Mouse (Mus musculus) layer of hippocampus, adult 2 months (tissue): ENCODE measurements around the gene Ptrh2. TPM values are rescaled to one million over a fixed set of nuclear protein-coding genes. Genes with fewer than 3 reads are reported as not detected.
A peak's percentile ranks its signal among the peaks of the same experiment; 100 is the strongest.

Experiments
- DNase-seq, 2 experiments: peaks; one replicate each; pipeline ENCODE4 v3.0.0; 2022; ENCODE audit warnings: low spot score in 2 of 2
- H3K27ac ChIP-seq: fragments of 200-600 bp; 2 replicates; pipeline ENCODE4 v1.8.1; 2022
- H3K4me3 ChIP-seq: fragments of 200-600 bp; 2 replicates; pipeline ENCODE4 v1.8.1; 2022; ENCODE audit warnings: mild to moderate bottlenecking
- CTCF ChIP-seq: fragments of 200-600 bp; conservative IDR thresholded peaks from 2 replicates; pipeline ENCODE4 v1.8.1; 2022; ENCODE audit warnings: antibody characterized with exemption, mild to moderate bottlenecking, moderate library complexity
- total RNA-seq, 2 experiments: library from RNA; stranded (reverse); gene quantifications; 2 replicates each; pipeline ENCODE4 v1.2.3; 2021

Gene Ptrh2
- total RNA-seq, 2 experiments from 2014 or later: 9.0 to 10.1 TPM

GRCm38 (mm10) chr11:86680729-86681128 is 3.1 kb upstream of the Ptrh2 start:
- no peak overlapping the region for H3K4me3 ChIP-seq
- DNase-seq: no peak
- TF ChIP-seq CTCF: no peak
- H3K27ac ChIP-seq: peak overlapping the region; percentile 43; the same call in 1 of the 2 replicates

- TF ChIP-seq CTCF: no peak
- no peak overlapping the region for H3K4me3 ChIP-seq
- peak overlapping the region; percentile 43; the same call in 1 of the 2 replicates for H3K27ac ChIP-seq
- no peak for DNase-seq
These were observed 2.4 kb upstream of the Ptrh2 start for GRCm38 (mm10) chr11:86681423-86681822.

GRCm38 (mm10) chr11:86682861-86683260 is 924 bp upstream of the Ptrh2 start:
- no peak for DNase-seq
- peak overlapping the region; percentile 98 for H3K4me3 ChIP-seq
- no peak for TF ChIP-seq CTCF
- peak overlapping the region; percentile 84 for H3K27ac ChIP-seq

GRCm38 (mm10) chr11:86684126-86685012 is 584 bp downstream of the Ptrh2 start:
- no peak for TF ChIP-seq CTCF
- H3K4me3 ChIP-seq: peak overlapping the region; percentile 98
- H3K27ac ChIP-seq: peak overlapping the region; percentile 84
- no peak for DNase-seq

GRCm38 (mm10) chr11:86685366-86685765 is 1.6 kb downstream of the Ptrh2 start:
- DNase-seq: no peak
- no peak overlapping the region for H3K27ac ChIP-seq
- no peak for TF ChIP-seq CTCF
- no peak overlapping the region for H3K4me3 ChIP-seq

GRCm38 (mm10) chr11:86690383-86690782 is 6.6 kb downstream of the Ptrh2 start:
- no peak overlapping the region for H3K4me3 ChIP-seq
- H3K27ac ChIP-seq: no peak overlapping the region
- no peak for TF ChIP-seq CTCF
- no peak for DNase-seq

GRCm38 (mm10) chr11:86691482-86691881 is 7.7 kb downstream of the Ptrh2 start:
- DNase-seq: no peak
- TF ChIP-seq CTCF: no peak
- Histone ChIP-seq H3K4me3 (no peak overlapping the region), H3K27ac (0 out of 2 replicates have a peak overlapping the region, but pooled peaks have one; percentile 29)

GRCm38 (mm10) chr11:86691956-86692355 is 8.2 kb downstream of the Ptrh2 start:
- Histone ChIP-seq H3K4me3 (no peak overlapping the region), H3K27ac (no peak overlapping the region)
- no peak for DNase-seq
- no peak for TF ChIP-seq CTCF

- no peak for DNase-seq
- no peak overlapping the region for H3K4me3 ChIP-seq
- TF ChIP-seq CTCF: no peak
- H3K27ac ChIP-seq: no peak overlapping the region
These were observed 8.8 kb downstream of the Ptrh2 start for GRCm38 (mm10) chr11:86692546-86692945.

- no peak for TF ChIP-seq CTCF
- H3K27ac ChIP-seq: no peak overlapping the region
- no peak overlapping the region for H3K4me3 ChIP-seq
- no peak for DNase-seq
These were observed 11.7 kb downstream of the Ptrh2 start for GRCm38 (mm10) chr11:86695461-86695860.

GRCm38 (mm10) chr11:86701151-86701550 is 17.4 kb downstream of the Ptrh2 start:
- no peak for DNase-seq
- H3K27ac ChIP-seq: no peak overlapping the region
- TF ChIP-seq CTCF: no peak
- H3K4me3 ChIP-seq: no peak overlapping the region

GRCm38 (mm10) chr11:86714606-86715005 is 30.8 kb downstream of the Ptrh2 start:
- DNase-seq: no peak
- Histone ChIP-seq H3K27ac (no peak overlapping the region), H3K4me3 (no peak overlapping the region)
- TF ChIP-seq CTCF: no peak

GRCm38 (mm10) chr11:86717306-86718065 is 33.7 kb downstream of the Ptrh2 start:
- Histone ChIP-seq H3K4me3 (no peak overlapping the region), H3K27ac (0 out of 2 replicates have a peak overlapping the region, but pooled peaks have one; percentile 15)
- no peak for DNase-seq
- TF ChIP-seq CTCF: no peak
